Mouse (Mus musculus) brown adipose tissue, adult 24 weeks (tissue): ENCODE data around the gene Plagl1. TPM values are rescaled to one million over a fixed set of nuclear protein-coding genes. Genes with fewer than 3 reads are reported as not detected.

Experiments
- H3K27ac ChIP-seq: fragments of 200-500 bp; replicated peaks from 2 replicates; pipeline ENCODE4 v1.5.1; 2012; ENCODE audit warnings: low read depth, mild to moderate bottlenecking, low read length
- H3K4me1 ChIP-seq: fragments of 200-500 bp; 2 replicates; pipeline ENCODE4 v1.6.1; 2012; ENCODE audit warnings: low read length, mixed read lengths; ENCODE audit not compliant: control insufficient read depth, insufficient read depth, insufficient read length
- H3K4me3 ChIP-seq: fragments of 200-500 bp; 2 replicates; pipeline ENCODE4 v1.5.1; 2012; ENCODE audit warnings: low read depth, mild to moderate bottlenecking, low read length, moderate library complexity; ENCODE audit not compliant: insufficient read depth
- polyA plus RNA-seq: library from polyadenylated mRNA; stranded (reverse); fragments of >200 nt; gene quantifications from 2 replicates; pipeline ENCODE4 v1.2.4, GENCODE M21; 2012; ENCODE audit not compliant: missing spikeins, insufficient read depth, insufficient read length

Gene Plagl1
- polyA plus RNA-seq, 1 experiment = 3.1 TPM

- H3K4me3 ChIP-seq = no peak overlapping the region
Observed at GRCm38 (mm10) chr10:13060821-13061671, 742 bp downstream of the Plagl1 start.

GRCm38 (mm10) chr10:13062373-13062772 lies 2.1 kb downstream of the Plagl1 start:
- no peak overlapping the region for H3K27ac ChIP-seq
- no peaks in the 10 kb centered on the region for H3K4me1 ChIP-seq
- H3K4me3 ChIP-seq = no peak overlapping the region

More at GRCm38 (mm10) chr10:13060821-13061671, 742 bp downstream of the Plagl1 start:
- Histone ChIP-seq H3K27ac (no peak overlapping the region), H3K4me1 (no peaks in the 10 kb centered on the region)

GRCm38 (mm10) chr10:13063457-13063856 lies 3.2 kb downstream of the Plagl1 start:
- no peak overlapping the region for H3K27ac ChIP-seq
- H3K4me3 ChIP-seq = no peak overlapping the region
- H3K4me1 ChIP-seq = no peaks in the 10 kb centered on the region

GRCm38 (mm10) chr10:13065129-13065752 lies 4.9 kb downstream of the Plagl1 start:
- H3K27ac ChIP-seq = no peak overlapping the region
- H3K4me1 ChIP-seq = no peaks in the 10 kb centered on the region
- H3K4me3 ChIP-seq = no peak overlapping the region

GRCm38 (mm10) chr10:13071031-13071430 lies 10.7 kb downstream of the Plagl1 start:
- Histone ChIP-seq H3K4me1 (no peaks in the 10 kb centered on the region), H3K4me3 (no peak overlapping the region), H3K27ac (no peak overlapping the region)

GRCm38 (mm10) chr10:13076807-13077532 lies 16.7 kb downstream of the Plagl1 start:
- no peak overlapping the region for H3K27ac ChIP-seq
- no peak overlapping the region for H3K4me3 ChIP-seq
- no peaks in the 10 kb centered on the region for H3K4me1 ChIP-seq

GRCm38 (mm10) chr10:13082459-13082858 lies 22.2 kb downstream of the Plagl1 start:
- H3K4me1 ChIP-seq = no peaks in the 10 kb centered on the region
- no peak overlapping the region for H3K4me3 ChIP-seq
- H3K27ac ChIP-seq = no peak overlapping the region

GRCm38 (mm10) chr10:13090596-13091424 lies 30.5 kb downstream of the Plagl1 start:
- H3K27ac ChIP-seq = no peak overlapping the region
- peak overlapping the region; percentile 54 for H3K4me3 ChIP-seq
- no peaks in the 10 kb centered on the region for H3K4me1 ChIP-seq

- no peak overlapping the region for H3K27ac ChIP-seq
- no peaks in the 10 kb centered on the region for H3K4me1 ChIP-seq
- H3K4me3 ChIP-seq = no peak overlapping the region
Observed at GRCm38 (mm10) chr10:13092996-13093395, 32.7 kb downstream of the Plagl1 start.

- Histone ChIP-seq H3K4me1 (no peaks in the 10 kb centered on the region), H3K4me3 (no peak overlapping the region), H3K27ac (no peak overlapping the region)
Observed at GRCm38 (mm10) chr10:13098895-13099294, 38.6 kb downstream of the Plagl1 start.

- no peak overlapping the region for H3K27ac ChIP-seq
- no peaks in the 10 kb centered on the region for H3K4me1 ChIP-seq
- no peak overlapping the region for H3K4me3 ChIP-seq
Observed at GRCm38 (mm10) chr10:13100061-13100648, 39.9 kb downstream of the Plagl1 start.

- Histone ChIP-seq H3K27ac (no peak overlapping the region), H3K4me1 (no peaks in the 10 kb centered on the region), H3K4me3 (no peak overlapping the region)
Observed at GRCm38 (mm10) chr10:13102360-13102759, 42.1 kb downstream of the Plagl1 start.

- Histone ChIP-seq H3K27ac (no peak overlapping the region), H3K4me3 (no peak overlapping the region)
Observed at GRCm38 (mm10) chr10:13103838-13104237, 43.5 kb downstream of the Plagl1 start.

GRCm38 (mm10) chr10:13106909-13107624 lies 46.8 kb downstream of the Plagl1 start:
- H3K4me1 ChIP-seq = no peaks in the 10 kb centered on the region
- H3K27ac ChIP-seq = no peak overlapping the region
- no peak overlapping the region for H3K4me3 ChIP-seq

More at GRCm38 (mm10) chr10:13103838-13104237, 43.5 kb downstream of the Plagl1 start:
- no peaks in the 10 kb centered on the region for H3K4me1 ChIP-seq
